Mouse (Mus musculus) urinary bladder, adult 2 months (tissue): ENCODE data around the gene Mafk. TPM values are rescaled to one million over a fixed set of nuclear protein-coding genes. Genes with fewer than 3 reads are reported as not detected.
"Not testable (repeated sequence)": the region's sequence is repeated elsewhere in the genome, so short reads cannot be mapped to it uniquely, and the experiment has no call there.

ENCODE experiments used
- DNase-seq: peaks from one replicate; pipeline ENCODE4 v3.0.0; 2022; ENCODE audit warnings: low spot score
- polyA plus RNA-seq: library from polyadenylated mRNA; depleted of rRNA; stranded (reverse); fragments of >200 nt; gene quantifications from 2 replicates; pipeline ENCODE4 v1.2.3, GENCODE M21; 2012; rRNA removed

Mafk gene
- 42.3 and 47.7 TPM in 2 replicates for polyA plus RNA-seq

GRCm38 (mm10) chr5:139791227-139792158 is at the start of gene Mafk:
TSS of gene Mafk (plus strand) at chr5:139791513.
- peak; percentile 96 for DNase-seq

DNA sequence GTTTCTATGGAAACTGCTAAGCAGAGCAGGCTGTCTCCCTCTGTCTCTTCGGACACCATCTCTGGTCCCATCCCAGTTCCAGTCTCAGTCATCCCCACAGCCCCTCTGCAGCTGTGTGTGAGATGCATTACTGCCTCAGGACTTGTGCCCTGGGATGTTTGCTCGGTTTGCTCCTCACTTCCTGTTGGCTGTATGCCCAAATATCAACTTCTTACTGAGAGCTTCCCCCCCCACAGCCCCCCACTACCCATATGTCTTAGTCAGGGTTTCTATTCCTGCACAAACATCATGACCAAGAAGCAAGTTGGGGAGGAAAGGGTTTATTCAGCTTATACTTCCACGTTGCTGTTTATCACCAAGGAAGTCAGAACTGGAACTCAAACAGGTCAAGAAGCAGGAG is 48.7 kb upstream of the Mafk start:
- not testable (repeated sequence) for DNase-seq

DNA sequence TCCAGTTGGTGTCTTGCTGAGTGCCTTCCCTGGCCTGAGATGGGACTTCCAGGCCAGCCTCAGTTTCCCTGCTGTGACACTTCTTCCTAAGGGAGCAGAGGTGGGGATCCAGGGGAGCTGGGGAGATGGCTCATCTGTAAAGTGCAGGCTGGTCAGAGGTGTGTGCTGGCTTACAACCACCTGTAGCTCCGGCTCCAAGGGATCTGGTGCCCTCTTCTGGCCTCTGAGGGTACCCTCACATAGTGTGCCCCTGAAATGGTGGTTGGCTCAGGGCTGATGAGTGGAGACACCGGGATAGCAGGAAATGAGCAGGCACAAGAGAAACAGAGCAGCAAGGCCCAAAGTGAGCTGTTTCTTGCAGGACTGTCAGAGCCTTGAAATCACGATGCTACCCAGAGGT is 45.5 kb upstream of the Mafk start:
- no peak for DNase-seq

DNA sequence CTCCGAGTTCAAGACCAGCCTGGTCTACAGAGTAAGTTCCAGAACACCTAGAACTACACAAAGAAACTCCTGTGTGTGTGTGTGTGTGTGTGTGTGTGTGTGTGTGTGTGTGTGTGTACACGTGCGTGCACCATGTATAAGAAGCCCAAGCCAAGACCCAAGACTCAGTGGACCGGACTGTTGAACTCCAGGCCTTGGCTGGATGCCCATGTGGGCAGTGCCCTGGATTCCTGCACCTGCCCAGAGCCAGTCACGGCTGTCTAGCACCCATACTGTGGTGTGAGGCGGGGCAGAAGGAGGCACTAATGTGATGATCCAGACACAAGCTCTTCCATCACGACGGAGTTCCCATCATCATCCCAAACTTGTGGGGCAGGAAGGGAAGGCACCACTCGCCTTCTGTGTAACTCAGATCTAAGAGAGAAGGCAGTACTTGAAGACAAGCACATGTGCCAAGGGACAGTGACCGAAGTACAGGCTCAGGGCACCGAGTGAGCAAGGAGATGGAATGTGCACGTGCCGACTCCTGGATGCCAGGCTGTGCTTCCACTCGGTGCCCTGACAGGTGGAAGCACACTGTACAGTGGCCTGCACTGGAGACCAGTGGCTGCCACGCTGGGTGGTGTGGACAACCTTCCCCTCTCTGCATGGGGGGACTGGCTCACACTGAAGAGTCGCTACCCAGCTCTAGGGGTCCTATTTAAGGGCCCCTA is 41.7 kb upstream of the Mafk start:
- DNase-seq, result no peak

DNA sequence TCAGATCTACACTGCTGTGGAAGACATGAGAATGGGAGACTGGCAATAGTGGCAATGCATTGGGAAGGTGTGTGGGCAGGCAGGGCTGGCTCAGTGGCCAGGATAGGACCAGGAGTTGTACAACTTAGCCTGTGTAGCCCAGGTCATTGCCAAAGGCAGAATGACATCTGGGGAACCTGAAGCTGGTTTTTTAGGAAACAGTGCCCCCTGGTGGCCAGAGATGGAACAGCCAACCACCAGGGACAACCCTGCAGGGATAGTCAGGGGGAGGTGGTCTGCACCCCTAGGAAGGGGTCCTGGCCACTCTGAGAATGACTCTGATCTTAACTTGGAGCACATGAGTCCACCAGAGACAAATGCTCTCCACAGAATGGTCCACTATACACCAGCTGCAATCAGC is 40.8 kb upstream of the Mafk start:
- peak; percentile 46 for DNase-seq

DNA sequence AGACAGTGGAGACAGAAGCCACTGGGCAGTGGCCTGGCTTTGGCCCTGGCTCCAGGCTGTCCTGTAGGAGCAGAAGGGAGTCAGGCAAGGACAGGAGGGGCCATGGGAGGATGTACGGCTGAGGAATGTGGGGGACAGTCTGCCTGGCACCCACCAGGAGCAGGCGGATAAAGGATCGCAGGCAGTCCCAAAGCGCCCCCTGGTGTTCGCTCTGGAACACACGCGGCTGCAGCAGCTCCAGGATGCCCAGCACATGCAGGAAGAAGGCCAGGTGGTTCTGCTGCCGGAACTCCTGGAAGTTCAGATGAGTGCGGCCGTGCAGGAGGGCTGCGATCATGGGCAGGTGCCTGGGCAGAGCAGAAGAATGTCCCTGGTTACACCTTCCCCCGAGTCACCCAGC is 36.6 kb upstream of the Mafk start:
- DNase-seq, result no peak

DNA sequence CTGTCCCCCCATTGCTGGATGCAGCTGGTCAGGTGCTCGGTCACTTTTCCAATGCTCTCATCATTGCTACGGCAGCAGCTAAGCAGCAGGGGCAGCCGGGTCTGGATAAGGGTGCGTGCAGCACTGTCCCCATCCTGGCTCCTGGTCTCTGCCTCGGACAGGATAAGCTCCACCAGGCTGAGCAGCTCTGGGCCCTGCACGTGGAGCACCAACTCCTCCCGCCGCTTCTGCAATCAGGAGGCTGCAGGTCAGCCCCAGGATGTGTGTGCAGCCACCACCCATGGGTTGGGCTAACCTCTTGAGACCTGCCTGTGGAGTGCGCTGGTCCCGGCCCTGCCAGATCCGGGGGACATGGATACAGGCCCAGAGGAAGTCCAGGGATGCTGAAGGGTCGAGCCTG is 35.2 kb upstream of the Mafk start:
- no peak for DNase-seq

- no peak for DNase-seq
Observed at GRCm38 (mm10) chr5:139756586-139756985, 34.7 kb upstream of the Mafk start.

- DNase-seq, result no peak
Observed at GRCm38 (mm10) chr5:139758096-139758495, 33.2 kb upstream of the Mafk start.

DNA sequence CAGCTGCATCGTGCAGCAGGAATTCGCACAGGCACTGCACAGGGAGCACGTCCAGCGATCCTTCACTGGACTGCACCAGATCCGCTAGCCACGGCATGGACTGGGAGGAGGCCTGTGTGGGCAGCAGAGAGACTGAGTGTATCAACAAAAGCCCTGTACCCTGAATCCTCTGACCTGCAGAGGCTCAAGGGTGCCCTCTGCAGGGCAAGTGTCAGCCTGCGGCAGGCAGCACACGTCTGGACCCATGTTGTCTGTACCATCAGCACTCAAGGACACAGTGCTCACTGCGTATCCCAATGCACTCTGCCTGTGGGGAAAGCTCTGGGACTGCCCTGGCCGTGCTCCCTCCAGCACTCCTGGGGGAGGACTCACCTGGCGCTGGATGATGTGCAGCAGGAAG is 27.0 kb upstream of the Mafk start:
- no peak for DNase-seq

DNA sequence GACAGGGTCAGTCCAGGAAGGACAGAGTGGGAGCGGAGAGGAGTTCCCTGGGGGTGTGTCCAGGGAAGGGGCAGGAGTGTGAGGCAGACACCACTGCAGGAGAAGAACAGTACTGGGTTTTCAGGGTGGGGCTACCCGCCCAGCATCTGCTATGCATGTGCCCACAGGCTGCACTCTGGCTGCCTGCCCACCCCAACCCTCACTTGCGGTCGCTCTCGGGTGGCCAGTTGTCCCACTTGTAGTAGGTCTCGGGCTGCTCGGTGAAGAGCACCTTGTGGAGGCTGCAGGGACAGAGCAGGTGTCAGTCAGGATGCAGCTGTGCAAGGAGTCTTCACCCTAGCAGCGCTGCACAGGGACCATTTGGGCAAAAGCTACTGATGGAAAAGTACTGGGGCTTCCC is 23.1 kb upstream of the Mafk start:
- DNase-seq, result no peak

DNA sequence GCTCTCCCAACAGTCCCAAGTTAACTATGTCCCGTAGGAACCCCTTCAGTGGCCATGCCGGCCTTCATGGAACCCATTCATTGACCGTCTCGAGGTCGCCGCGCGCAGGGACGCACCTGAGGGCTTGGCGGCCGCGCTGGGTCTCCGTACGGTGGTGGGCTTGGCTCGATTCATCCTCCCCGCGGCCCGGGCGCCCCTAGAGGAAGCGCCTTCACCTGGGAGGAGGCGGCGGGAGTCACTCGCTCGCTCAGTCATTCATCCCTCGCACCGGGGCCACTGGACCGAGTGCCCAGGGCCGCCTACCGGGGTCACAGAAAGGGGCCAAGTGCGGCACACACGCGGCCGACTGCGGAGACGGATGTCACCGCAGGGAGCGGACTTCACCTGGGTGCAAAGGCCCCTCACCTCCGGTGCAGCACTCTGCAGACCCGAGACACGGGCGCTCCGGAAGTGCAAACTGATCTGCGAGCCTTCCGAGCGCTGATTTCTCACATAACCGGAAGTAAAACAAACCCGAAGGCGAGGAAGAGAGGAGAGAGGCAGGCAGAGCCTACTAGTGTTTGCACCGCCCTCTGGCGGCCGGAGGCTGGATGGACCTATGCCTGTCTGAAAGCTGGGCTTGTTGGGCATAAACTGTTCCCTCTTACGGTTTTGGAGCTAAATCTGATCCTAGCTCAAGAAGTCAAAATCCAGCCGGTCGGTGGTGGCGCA is 15.9 kb upstream of the Mafk start, which contains the start of gene Ints1:
Gene Ints1 (minus strand): TSS at position 459 of the 711 bp plus-strand sequence.
- peak; percentile 89 for DNase-seq

- no peak for DNase-seq
Observed at GRCm38 (mm10) chr5:139776966-139777365, 14.3 kb upstream of the Mafk start.

- DNase-seq, result no peak
Observed at GRCm38 (mm10) chr5:139781406-139781805, 9.9 kb upstream of the Mafk start.

DNA sequence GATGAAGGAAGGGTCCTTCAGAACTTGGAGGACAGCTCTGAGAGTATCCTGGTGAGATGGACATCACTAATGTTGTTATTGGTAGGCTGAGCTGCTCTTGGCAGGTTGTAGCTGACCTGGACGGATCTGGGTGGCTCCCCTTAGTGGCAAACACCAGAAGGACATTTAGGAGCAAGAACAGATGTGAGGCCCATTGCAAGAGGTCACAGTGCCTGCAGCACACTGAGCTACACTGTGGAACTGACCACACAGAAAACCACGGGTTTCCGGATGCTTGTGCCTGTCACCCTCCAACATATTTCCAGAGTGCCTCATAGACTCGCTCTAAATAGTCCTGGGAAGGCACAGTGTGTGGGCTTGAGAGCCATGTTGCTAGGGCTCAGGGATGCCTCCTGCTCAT is 1.8 kb upstream of the Mafk start:
- no peak for DNase-seq

DNA sequence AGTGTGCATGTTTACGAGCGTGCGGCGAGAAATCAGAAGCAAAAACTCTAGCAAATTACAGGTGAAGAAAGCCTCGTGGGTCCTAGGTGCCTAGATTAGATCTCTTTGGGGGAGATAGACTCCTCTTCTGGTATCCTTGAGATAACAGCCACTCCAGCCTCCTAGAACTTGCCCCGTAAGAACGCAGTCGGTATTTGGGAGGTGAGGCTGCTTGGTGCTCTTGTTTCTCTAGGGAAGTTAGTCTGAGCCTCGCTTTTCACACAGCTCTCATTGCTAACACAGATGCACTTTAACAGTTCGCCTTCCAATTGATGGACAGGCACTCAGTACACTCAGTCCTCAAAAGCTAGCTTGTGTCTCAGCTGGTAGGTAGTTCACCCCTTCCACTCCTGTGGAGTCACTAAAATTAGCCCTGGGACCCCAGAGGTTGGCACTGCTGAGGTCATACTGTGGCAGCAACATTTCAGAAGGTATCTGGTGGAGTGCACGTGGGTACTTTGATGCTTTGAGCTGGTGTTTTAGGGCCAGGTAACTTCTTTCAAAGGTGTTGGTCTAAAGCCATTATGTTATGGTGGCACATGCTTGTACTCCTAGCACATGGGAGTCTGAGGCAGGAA is 954 bp downstream of the Mafk start:
- DNase-seq, result no peak

GRCm38 (mm10) chr5:139792966-139793337 is 1.6 kb downstream of the Mafk start:
- DNase-seq, result no peak

GRCm38 (mm10) chr5:139793338-139794089 is 2.2 kb downstream of the Mafk start:
- no peak for DNase-seq

GRCm38 (mm10) chr5:139794137-139794536 is 2.8 kb downstream of the Mafk start:
- DNase-seq, result no peak

- DNase-seq, result peak; percentile 36
Observed at GRCm38 (mm10) chr5:139794938-139795337, 3.6 kb downstream of the Mafk start.

- peak; percentile 37 for DNase-seq
Observed at GRCm38 (mm10) chr5:139796001-139796620, 4.8 kb downstream of the Mafk start.
